Mouse (Mus musculus): ENCODE data around the gene Astn1.

Gene Astn1

DNA sequence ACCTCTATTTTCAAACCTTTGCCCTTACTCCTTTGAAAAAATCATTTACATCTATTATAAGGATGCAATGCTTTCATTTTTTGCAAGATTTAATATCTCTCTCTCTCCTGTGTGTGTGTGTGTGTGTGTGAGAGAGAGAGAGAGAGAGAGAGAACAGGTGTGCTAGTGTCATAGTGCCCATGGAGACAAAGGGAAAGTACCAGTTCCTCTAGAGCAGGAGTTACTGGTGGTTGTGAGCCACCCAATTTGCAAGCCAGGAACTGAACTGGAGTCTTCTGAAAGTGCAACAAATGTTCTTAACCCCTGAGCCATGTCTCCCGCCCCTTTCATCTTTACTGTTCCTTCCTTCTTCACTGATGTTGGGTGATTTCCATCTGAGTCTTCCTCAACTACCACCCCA, 253.1 kb downstream of the Astn1 start:
- DNase-seq (ENCODE audit: low spot score in 2 of 2) = no peak

DNA sequence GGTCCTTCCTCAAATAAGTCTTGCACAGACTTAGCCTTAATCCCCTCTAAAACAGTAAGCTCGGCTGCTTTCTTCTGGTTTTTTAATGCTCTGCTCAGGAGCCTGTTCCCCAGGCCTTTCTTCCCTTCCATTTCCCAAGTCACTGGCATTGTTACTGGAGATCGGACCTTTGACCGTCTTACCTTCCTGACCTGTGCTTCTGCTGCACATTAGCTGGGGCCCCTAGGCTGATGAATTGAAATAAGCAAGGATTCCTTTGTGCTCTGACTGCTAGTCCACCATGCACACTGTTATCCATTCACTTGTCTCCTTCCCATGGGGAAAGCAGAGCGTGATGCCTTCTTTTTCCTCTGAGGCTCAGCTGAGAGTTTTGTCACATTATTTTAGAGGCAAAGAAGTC, 255.9 kb downstream of the Astn1 start:
- no peak for DNase-seq (ENCODE audit: low spot score in 2 of 2)

DNA sequence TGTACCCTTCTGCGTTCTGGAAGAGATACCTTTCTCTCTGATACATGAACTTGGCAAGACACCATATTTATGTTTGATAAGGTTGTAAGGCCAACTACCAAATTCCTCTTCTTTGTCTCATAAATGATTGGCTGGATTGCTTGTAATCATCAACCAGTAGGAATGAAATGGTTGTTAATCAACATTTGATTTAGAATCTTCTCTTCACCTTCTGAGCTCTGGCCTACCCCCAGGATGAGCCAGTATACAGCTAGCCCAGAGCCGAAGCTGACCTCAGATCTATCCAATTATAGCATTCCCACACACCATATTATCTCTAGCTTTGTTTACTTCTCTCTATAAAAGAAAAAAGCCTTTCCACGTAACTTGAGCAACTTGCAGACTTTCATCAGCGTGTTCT, 270.9 kb downstream of the Astn1 start:
- no peak for DNase-seq (ENCODE audit: low spot score in 2 of 2)

DNA sequence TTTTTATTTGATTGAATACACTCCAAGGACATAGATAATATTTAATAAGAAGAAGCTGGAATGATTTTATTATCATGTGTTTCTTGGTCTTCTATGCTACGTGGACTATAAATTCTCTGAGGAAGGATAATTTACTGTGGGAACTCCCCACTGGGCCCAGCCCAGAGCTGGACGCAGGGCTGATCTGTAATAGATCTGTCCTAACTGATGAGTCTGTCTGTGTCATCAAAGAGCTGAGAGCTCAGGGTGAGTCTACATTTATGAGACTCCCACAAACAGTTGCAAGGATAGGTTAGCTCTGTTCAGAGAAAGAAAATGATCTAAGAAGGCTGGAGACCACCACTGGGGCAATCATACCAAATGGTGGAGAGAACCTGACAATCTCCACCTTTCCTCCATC, 271.4 kb downstream of the Astn1 start:
- no peak for DNase-seq (ENCODE audit: low spot score in 2 of 2)

DNA sequence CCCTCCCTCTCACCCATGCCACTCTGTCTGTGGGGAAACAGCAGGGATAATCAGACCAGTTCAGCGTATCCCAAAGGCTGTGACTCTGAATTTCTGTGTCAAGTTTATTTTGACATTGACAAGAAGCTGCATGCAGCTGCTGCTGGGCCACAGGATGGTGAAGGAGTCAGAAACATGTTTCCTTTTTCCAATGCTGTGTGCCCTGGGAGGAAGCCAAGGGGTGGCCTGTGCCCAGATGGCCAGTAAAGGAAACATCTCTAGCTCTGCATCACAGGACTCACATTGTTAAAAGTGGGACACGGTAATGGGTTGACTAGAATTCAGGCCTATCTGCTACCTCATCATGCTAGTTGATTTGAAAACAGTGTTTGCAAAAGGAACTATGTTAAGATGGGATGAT, 279.2 kb downstream of the Astn1 start:
- DNase-seq (ENCODE audit: low spot score in 2 of 2) = no peak

DNA sequence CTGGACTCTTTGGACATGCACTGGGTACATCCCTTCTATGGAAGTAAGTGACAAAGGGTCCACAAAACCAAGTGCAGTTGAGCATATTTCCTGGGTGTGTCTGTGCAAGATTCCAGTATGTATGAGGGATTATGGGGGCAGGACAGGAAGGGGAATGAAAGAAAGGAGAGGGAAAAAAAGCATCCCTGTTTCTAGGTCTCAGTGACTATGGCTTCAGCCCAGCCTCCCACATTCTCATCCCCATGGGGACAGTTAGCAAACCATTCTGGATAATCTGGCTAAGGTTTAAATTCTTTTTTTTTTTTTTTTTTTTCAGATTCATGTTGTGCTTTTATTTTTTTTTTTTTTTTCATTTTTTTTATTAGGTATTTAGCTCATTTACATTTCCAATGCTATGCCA, 280.2 kb downstream of the Astn1 start:
- no peak for DNase-seq (ENCODE audit: low spot score in 2 of 2)

DNA sequence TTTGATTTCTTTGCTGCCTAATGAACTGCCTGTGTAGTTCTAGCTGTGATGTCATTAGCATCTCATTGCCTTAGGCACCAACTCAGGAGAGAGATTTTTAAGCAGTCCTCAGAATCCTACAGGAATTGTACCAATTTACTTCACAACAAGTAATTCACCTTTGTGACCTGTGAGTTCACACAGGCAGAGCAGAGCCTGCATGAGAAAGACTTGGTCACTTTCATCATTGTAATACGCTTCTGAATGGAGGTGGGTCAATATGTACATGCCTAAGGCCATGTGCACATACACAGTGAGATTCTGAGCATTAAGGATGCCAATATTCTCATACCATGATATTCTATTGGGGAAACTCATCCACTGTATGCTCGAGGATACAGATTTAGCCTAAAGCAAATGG, 290.7 kb downstream of the Astn1 start:
- no peak for DNase-seq (ENCODE audit: low spot score in 2 of 2)

DNA sequence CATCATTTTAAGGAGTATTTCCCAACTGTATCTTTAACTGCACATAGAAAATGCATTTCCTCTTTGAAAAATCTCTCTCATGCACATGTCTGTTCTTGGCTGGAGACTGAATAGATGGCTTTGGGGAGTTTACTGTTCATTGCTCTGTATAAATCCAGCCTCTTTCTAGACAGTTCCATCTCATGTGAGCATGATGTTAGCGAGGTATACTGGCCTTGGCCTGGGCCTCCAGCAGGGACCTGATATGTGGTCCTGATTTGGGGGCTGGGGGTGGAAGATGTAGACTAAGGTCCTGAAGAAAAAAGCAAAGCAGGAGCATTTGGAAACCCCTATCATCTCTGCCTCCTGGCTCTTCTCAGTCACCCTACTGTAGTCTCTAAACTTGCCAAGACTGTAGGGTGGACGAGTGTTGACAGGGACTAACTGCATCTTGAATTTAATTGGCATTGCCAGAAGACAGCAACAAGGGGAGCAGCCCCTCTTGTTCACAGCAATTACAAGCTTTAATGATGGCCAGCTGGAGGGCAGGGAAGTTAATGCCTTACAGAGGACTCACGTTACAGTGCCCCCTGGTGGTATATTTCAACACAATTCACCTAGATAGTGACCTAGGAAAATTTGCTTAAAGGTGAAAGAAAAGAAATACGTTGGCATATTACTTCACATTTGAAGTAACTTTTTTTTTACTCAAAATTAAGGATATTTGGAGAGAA, 291.9 kb downstream of the Astn1 start:
- DNase-seq (ENCODE audit: low spot score in 2 of 2) = peak; percentile 35 to 36

DNA sequence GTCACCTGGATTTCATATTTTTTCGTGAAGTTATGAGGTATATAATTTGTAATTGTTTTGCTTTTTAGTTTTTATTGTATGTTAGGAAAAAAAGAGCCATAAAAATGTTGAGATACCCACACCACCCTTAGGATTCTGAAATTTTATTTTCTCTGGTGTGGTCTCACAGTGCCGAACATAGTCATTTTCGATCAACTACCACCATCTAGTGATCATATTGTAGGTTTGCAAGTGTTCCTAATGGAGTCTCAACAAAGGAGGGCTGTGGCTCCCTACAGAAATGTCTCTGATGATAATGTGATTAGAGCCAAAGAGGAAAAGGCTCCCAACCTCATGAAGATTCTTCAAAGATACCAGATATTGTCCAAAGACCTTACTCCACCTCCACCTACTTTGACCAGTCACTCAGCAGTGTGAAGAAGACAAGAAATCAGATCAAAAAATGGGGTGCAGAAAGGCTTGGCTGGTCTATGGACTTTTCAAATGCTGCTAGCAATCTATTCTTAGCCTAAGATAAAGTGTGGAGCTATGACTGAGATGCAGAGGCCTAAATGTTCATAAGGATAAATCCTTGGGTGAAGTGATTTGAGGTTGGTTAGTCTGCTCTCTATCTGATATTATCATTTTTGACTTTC, 292.6 kb downstream of the Astn1 start:
- DNase-seq (ENCODE audit: low spot score in 2 of 2) = no peak

DNA sequence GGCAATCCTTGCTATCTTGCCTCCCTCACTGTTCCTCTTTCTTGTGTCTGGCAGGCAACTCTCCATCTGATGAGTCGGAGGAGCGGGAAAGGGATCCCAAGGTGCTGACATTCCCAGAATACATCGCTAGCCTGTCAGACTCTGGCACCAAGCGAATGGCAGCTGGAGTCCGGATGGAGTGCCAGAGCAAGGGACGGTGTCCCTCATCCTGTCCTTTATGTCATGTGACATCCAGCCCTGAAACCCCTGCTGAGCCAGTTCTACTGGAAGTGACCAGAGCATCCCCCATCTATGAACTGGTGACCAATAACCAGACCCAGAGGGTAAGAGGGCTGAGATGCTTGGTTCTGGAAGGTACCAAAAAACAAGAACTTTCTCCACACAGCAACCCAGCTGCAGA, 294.9 kb downstream of the Astn1 start:
- no peak for DNase-seq (ENCODE audit: low spot score in 2 of 2)

DNA sequence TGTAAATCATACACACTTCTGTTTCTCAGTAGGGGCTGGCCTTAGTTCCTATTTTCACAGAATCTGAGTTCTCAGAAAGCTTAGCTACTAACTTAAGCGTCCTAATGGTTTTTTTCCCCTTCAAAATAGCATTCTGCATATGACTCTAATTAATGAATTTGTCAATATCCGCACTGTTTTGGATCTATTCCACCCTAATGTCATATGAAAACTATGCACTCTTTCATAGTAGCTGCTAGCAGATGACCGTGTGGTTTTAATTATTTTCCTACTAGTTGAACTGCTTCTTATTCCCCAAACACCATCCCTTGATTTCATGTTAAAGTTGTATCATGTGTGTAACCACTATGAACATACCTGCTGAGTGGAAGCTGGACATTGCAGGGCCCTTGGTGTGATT, 303.9 kb downstream of the Astn1 start:
- DNase-seq (ENCODE audit: low spot score in 2 of 2) = no peak

DNA sequence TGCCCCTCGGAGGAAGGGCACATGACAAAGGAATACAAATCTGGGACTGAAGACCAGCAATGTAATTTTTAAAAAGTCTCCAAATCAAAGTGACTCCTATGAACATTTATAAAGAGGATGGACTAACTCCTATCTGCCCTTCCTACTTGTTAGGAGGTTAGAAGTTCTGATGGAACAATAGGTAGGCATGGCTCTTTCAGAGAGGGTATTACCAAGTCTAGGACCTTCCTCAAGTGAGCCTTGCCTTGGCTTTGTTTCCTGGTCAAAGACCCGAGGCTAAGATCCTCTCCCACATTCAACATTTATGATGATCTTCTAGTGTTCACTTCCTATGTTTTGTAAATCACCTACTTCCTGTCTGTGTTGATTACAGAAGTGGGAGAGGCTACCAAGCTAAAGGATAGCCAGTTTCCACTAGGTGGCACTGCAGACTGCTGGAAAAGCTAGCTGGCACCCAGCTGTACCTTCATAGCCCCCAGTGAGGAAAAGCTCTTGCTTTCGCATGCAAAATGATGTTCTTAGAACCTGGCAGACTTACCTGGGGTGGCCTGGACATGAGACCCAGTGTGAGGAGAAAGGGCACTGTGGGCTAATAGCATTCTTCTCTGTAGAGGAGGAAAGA, 308.0 kb downstream of the Astn1 start:
- DNase-seq (ENCODE audit: low spot score in 2 of 2) = peak; percentile 44 to 55

DNA sequence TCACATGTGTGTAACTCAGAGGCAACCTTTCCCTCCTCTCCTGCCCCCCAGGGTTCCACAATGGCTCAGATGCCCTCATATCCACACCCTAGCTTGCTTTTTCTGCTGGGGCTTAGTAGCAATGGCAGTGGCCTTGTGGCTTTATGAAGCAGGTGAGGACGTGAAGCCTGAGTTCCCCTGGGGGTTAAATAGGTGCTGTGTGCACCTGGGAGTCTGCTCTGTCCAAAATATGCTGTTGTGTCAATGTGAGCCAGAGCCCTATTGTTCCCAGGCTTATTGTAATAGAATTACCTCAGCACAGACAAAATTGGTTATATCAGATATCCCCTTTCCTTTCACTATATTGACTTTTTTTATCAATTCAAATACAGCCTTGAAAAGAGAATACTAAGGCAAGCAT, 325.7 kb downstream of the Astn1 start:
- no peak for DNase-seq (ENCODE audit: low spot score in 2 of 2)

DNA sequence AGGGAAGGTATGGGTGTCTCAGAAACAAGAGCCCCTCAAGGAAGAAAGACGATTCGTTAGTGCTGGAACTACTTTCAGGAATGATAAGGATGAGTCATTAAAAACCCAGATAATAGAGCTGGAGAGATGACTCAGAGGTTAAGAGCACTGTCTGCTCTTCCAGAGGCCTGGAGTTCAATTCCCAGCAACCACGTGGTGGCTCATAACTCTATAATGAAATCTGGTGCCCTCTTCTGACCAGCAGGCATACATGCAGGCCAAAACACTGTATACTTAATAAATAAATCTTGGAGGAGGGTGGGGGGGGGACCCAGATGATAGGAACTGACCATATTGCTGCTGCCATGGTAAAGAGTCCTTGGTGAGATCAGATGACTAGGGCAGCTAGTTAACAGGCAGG, 335.4 kb downstream of the Astn1 start:
- DNase-seq (ENCODE audit: low spot score in 2 of 2) = no peak

DNA sequence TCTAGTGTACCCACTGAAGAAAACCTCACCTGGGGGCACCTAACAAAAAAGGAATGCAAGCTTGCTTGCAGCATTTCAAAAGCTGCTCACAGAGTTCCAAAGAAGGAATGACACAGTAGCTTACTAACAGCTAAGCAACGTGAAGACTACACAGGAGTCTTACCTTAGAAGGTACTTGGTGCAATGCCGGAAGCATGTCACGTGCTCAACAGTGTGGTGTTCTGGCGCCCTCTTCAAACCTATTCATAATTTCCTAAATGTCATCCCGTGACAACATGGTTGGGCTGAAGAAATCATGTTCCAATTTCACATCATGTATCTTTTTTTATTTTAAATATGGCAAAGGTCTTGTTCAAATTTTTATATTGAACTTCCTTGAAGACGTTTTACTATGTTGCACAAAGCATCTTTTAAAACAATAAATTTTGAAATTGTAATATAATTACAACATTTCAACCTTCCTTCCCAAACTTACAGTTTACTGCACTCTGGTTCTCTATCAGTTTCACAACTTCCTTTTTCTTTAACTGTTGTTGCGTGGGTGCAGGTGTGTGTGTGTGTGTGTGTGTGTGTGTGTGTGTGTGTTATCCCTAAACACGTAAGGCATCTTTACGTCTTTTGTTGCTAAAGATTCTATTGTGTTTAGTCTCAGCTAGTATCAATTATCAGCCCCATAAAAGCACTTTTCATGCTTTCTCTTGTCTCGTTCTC, 335.9 kb downstream of the Astn1 start:
- DNase-seq (ENCODE audit: low spot score in 2 of 2) = no peak

DNA sequence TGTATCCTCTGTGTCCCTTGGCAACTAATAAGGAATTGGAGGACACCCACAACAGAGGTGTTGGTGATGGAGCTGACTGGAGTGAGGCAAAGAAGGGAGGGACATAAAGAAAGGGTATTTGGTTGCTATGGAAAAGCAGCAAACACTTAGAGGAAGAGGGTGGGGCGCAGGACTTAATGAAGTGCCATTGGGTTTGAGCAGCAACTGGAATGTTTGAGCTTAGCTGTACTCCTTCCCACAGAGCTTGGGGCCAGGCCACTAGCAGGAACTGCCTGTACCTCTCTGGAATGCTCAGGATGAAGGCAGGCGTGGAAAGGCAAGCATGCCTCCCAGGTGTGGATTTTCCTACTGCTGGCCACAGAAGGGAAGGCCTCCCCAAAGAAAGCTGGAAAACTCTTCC, 337.2 kb downstream of the Astn1 start:
- DNase-seq (ENCODE audit: low spot score in 2 of 2) = no peak

DNA sequence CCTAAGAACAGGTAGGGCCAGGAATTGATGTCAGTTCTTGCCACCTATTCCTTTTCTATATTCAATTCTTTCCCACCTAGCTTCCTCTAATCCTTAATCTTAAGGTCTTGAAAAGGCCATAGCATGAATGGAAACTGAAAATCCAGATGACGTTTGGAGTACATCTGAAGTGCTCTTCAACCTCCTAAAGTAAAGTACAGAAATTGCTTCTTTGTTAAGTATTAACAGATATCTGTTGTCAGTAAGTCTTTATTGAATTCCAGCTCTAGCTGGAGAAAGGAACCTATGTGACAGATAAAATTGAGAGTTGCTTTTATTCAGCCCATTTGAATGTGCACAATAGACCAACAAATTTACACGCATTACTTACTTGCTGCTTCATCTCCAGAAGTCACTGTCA, 338.1 kb downstream of the Astn1 start:
- DNase-seq (ENCODE audit: low spot score in 2 of 2) = no peak

DNA sequence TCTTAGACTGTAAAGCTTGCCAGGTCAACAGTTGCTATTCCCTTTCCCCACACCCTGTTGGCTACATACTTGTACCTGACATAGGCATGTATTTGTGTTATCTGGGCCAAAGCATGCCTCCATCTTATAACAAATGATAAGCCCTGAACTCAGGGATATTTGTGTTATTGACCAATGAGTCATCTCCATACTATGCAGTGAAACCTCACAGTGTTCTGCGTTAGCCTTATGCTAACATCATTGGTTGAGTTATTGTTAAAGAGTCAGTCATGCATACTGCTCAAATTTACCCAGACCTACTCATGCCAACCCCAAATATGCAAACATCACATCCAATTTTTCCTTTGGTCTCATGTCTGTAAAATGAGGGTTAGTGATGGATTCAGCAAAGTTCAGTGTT, 339.3 kb downstream of the Astn1 start:
- no peak for DNase-seq (ENCODE audit: low spot score in 2 of 2)

DNA sequence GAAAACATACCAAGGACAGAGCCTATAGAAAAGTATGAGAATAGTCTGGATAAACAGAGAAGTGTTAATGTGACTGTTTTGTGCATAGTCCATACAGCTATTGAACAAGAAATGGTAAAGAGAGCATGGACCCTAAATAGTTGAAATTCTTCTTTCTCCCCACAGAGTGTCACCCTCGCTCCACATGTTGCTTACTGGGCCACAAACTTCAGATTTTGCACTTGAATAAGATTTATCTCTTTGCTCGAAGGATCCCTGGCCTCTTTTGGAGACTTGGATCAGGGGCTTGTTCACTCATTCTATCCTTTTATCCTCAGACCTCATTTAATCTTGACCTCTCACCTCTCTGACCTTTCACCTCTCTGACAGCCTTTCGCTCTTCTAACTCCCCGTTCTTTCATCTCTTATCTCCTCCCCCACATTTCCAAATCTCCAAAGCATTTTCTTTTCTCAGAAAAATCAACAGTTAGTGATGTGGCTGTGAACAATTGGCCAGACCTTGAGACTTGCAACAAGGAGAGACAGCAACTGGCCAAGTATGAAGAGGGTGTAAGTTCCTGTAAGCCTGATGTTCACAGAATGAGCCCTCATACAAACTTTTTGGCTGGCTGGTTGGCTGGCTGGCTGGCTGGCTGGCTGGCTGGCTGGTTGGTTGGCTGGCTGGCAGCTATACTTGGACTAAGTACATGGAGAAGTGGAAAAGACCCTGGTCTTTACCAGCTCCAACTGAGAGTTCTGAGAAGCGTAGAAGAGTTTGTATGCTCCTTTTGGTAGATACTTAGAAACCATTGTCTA, 351.4 kb downstream of the Astn1 start:
- DNase-seq (ENCODE audit: low spot score in 2 of 2) = peak; percentile 13 to 25

DNA sequence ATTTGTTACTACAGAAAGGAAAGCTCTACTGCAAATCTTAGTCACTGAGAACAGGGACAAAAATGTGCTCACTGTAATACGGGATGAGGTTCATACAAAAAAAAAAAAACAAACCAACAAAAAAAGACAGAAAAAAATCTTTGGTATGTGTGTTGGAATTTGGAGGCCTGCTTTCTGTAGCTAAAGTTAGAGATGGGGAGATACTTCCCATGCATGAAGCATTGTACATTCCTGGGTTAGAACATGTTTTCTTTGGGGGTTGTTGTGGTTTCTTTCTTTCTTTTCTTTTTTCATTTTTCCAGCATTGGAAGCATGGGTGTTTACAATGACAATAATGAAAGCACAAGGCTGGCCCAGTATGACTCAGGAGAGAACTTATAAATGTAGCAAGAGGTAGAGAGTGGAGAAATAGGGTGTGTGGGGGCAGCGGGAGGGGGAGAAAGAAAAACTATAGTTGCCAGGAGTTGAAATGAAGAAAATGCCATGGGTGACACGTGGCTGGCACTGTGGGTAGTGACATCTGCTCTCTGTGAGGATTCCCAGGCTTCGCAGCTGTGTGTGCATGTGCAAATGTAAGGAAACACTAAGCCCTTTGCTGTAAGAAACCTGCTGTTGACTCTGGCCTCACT, 370.9 kb downstream of the Astn1 start:
- DNase-seq (ENCODE audit: low spot score in 2 of 2) = peak; percentile 67 to 77

DNA sequence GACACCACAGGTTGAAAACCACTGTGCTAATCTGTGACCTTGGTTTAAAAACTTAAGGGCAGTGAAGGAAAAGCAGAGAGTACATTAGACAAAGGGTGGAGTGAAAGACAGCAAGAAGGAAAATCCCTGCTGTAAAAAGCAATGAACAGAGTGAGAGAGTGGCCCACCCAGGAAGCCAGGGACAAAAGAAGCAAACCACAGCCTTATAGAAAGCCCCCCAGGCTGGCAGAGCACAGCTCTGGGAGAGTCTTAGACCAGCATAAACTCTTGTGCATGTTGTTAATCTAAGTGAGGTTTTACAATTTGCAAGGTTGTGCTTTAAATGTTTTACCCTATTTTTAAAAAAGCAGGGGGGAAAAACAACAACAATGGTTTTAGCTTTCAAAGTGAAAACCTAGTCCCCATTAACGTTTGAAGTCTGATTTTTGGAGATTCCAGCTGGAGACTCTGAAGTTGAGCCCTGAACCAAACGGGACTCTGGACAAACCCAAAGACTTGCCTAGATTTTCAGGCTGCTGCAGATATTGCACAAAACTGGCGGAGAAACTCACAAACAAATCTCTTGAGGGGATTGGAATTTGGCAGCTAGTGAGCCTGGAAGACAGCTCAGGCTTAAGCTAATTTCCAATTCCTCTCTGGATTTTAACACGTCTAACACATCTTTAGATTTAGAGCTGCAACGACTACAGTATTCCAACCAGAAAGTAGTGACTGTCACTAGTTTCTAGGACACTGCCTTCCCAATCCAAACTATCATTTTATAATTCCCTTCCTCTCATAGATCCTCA, 377.3 kb downstream of the Astn1 start:
- no peak for DNase-seq (ENCODE audit: low spot score in 2 of 2)

Measured in frontal cortex, postnatal 36 days (tissue).